9 mouse cellular contexts compared by ENCODE assay signal in the genomic region with DNA sequence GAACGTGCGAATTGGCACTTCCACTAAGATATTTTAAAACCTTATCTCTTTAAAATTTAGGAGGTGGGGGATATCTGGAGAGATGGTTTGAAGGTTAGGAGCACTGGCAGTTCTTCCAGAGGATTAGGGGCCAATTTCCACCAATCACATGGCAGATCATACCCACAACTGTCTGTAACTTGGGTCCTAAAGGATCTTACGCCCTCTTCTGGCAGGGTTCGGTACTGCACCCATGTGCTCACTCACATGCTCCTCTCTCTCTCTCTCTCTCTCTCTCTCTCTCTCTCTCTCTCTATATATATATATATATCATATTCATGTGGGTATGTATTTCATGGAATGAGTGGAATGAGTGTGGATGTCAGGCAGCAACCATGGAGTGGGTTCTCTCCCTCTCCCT.
A peak's percentile ranks its signal among the peaks of the same experiment; 100 is the strongest.
DNase-seq lines count a peak whose midpoint lies in the region; ATAC-seq lines count a peak whose summit lies in the region.
"Had no signal": no experiment of that assay in that cellular context is flagged by ENCODE, and none has a peak within 500 bp of the region (broad histone marks: within the 10 kb centered on the region; RNA-seq: fewer than 3 reads in every experiment).

No protein-coding gene starts in this region.

- H3K27me3 ChIP-seq in midbrain, embryonic 10.5 days (ENCODE audit: low read depth, poor library complexity, severe bottlenecking), result peaks cover 83% of the 10 kb centered on the region
- peaks cover 5% of the 10 kb centered on the region for H3K27me3 ChIP-seq in midbrain, embryonic 16.5 days (ENCODE audit: control insufficient read depth, insufficient read depth, low read depth, low read length)

- no peaks in the 10 kb centered on the region for H3K4me1 ChIP-seq in midbrain, embryonic 10.5 days
- no peaks in the 10 kb centered on the region for H3K4me1 ChIP-seq in midbrain, embryonic 16.5 days (ENCODE audit: control insufficient read depth, insufficient read depth, low read length)
- H3K4me1 ChIP-seq: midbrain, embryonic 12.5 days had no signal

- ATAC-seq in midbrain, embryonic 16.5 days, result no peak
- ATAC-seq in erythroid progenitor cell, adult 5-6 weeks (replicated peaks; ENCODE audit: low FRiP score, poor library complexity, severe bottlenecking), result no peak

- H3K36me3 ChIP-seq in midbrain, embryonic 10.5 days, result no peaks in the 10 kb centered on the region
- H3K36me3 ChIP-seq in midbrain, embryonic 16.5 days (ENCODE audit: control insufficient read depth, insufficient read depth, low read length), result no peaks in the 10 kb centered on the region
- H3K36me3 ChIP-seq: midbrain, embryonic 12.5 days had no signal

- H3K4me3 ChIP-seq in midbrain, embryonic 10.5 days, result no peak overlapping the region
- no peak overlapping the region for H3K4me3 ChIP-seq in midbrain, embryonic 16.5 days (ENCODE audit: low read depth, low read length)
- H3K4me3 ChIP-seq: midbrain, embryonic 12.5 days had no signal

- H3K27ac ChIP-seq in midbrain, embryonic 10.5 days (replicated peaks), result no peak overlapping the region
- no peak overlapping the region for H3K27ac ChIP-seq in midbrain, embryonic 16.5 days (ENCODE audit: low read length)
- H3K27ac ChIP-seq: midbrain, embryonic 12.5 days had no signal

- peak; percentile 13 for DNase-seq in cerebellum, postnatal 10 days
- no peak for DNase-seq in cerebellum, adult 9-11 months
- DNase-seq in midbrain, embryonic 10.5 days (ENCODE audit: low spot score), result peak; percentile 17
- peak; percentile 26 for DNase-seq in embryo, embryonic 10.5 days (ENCODE audit: low spot score)
- DNase-seq in mesoderm, embryonic 11.5 days (ENCODE audit: low read depth, low spot score), result peak; percentile 16
- DNase-seq in layer of hippocampus, adult 9-10 months (ENCODE audit: low spot score), result no peak

- WGBS in midbrain, embryonic 10.5 days, result 43% methylated on average over 4 of the region's 4 CpGs
- 52% methylated on average over 4 of the region's 4 CpGs for WGBS in midbrain, embryonic 16.5 days

- no peak overlapping the region for H3K9ac ChIP-seq in midbrain, embryonic 16.5 days (ENCODE audit: low read depth, low read length)
- H3K9ac ChIP-seq: midbrain, embryonic 12.5 days had no signal

- no peaks in the 10 kb centered on the region for H3K9me3 ChIP-seq in midbrain, embryonic 10.5 days (replicated peaks)
- no peaks in the 10 kb centered on the region for H3K9me3 ChIP-seq in midbrain, embryonic 16.5 days (replicated peaks; ENCODE audit: control insufficient read depth, low read length, poor library complexity, severe bottlenecking)
- H3K9me3 ChIP-seq: midbrain, embryonic 12.5 days had no signal

- H3K4me2 ChIP-seq in midbrain, embryonic 16.5 days (ENCODE audit: low read length), result no peak overlapping the region
- H3K4me2 ChIP-seq: midbrain, embryonic 12.5 days had no signal

Comparison
In these comparisons a context has a peak if more than half of its experiments do, and no peak if none do; other contexts are left out.
1. DNase-seq: peak in cerebellum, postnatal 10 days (2 of 2), midbrain, embryonic 10.5 days (single experiment), embryo, embryonic 10.5 days (single experiment) and mesoderm, embryonic 11.5 days (single experiment); none in cerebellum, adult 9-11 months (single experiment) and layer of hippocampus, adult 9-10 months (single experiment).